Mouse (Mus musculus) MEL (cell line): Measurements from ENCODE around the gene Uggt2.

Source experiments
- BHLHE40 ChIP-seq: IDR thresholded peaks from 2 replicates; pipeline ENCODE4 v1.6.1; 2012; ENCODE audit warnings: low read depth, mild to moderate bottlenecking, inconsistent platforms, low read length, improper control_type of control experiment, borderline replicate concordance
- CTCF ChIP-seq, 3 experiments: IDR thresholded peaks in 2 of 3; conservative IDR thresholded peaks in 1 of 3; 2 replicates each; pipeline ENCODE4 v1.5.1; 2011 to 2012; ENCODE audit warnings: low read length in 3 of 3, low read depth in 2 of 3, mild to moderate bottlenecking in 2 of 3, improper control_type of control experiment in 1 of 3, inconsistent platforms in 1 of 3, mixed read lengths in 1 of 3, moderate library complexity in 1 of 3; ENCODE audit not compliant: control insufficient read depth in 1 of 3, insufficient read depth in 1 of 3, poor library complexity in 1 of 3, severe bottlenecking in 1 of 3
- ELF1 ChIP-seq: IDR thresholded peaks from 2 replicates; pipeline ENCODE4 v1.6.1; 2014; ENCODE audit warnings: low read depth, mild to moderate bottlenecking, inconsistent platforms, low read length, improper control_type of control experiment, moderate library complexity
- EP300 ChIP-seq, 2 experiments: IDR thresholded peaks; 2 replicates each; pipeline ENCODE4 v1.6.1; 2011; ENCODE audit warnings: improper control_type of control experiment in 2 of 2, low read length in 2 of 2, low read depth in 1 of 2, mild to moderate bottlenecking in 1 of 2
- JUND ChIP-seq: IDR thresholded peaks from 2 replicates; pipeline ENCODE4 v1.6.1; 2011; ENCODE audit warnings: low read depth, mild to moderate bottlenecking, improper control_type of control experiment, low read length
- MAFK ChIP-seq: IDR thresholded peaks from 2 replicates; pipeline ENCODE4 v1.6.1; 2011; ENCODE audit warnings: low read depth, mild to moderate bottlenecking, low read length, improper control_type of control experiment, borderline replicate concordance
- MAX ChIP-seq: IDR thresholded peaks from 2 replicates; pipeline ENCODE4 v1.6.1; 2011; ENCODE audit warnings: low read length, improper control_type of control experiment
- MAZ ChIP-seq: IDR thresholded peaks from 2 replicates; pipeline ENCODE4 v1.6.1; 2012; ENCODE audit warnings: low read depth, mild to moderate bottlenecking, inconsistent platforms, low read length, improper control_type of control experiment
- NELFE ChIP-seq: IDR thresholded peaks from 2 replicates; pipeline ENCODE4 v1.6.1; 2011; ENCODE audit warnings: low read depth, low read length, improper control_type of control experiment
- POLR2A ChIP-seq, 2 experiments: IDR thresholded peaks; 2 replicates each; pipeline ENCODE4 v1.6.1; 2011 to 2012; ENCODE audit warnings: low read length in 2 of 2, mild to moderate bottlenecking in 2 of 2, control low read depth in 1 of 2, improper control_type of control experiment in 1 of 2, low read depth in 1 of 2, moderate library complexity in 1 of 2; ENCODE audit not compliant: control insufficient read depth in 1 of 2, insufficient read depth in 1 of 2, poor library complexity in 1 of 2
- TAL1 ChIP-seq: IDR thresholded peaks from 2 replicates; pipeline ENCODE4 v1.6.1; 2012; ENCODE audit warnings: mild to moderate bottlenecking, inconsistent platforms, low read length, moderate library complexity, mixed read lengths
- TCF12 ChIP-seq: IDR thresholded peaks from 2 replicates; pipeline ENCODE4 v1.6.1; 2014; ENCODE audit warnings: low read depth, mild to moderate bottlenecking, inconsistent platforms, low read length, improper control_type of control experiment, moderate library complexity
- USF2 ChIP-seq, 2 experiments: IDR thresholded peaks; 2 replicates each; pipeline ENCODE4 v1.6.1; 2011 to 2012; ENCODE audit warnings: improper control_type of control experiment in 2 of 2, low read length in 2 of 2, borderline replicate concordance in 1 of 2, inconsistent platforms in 1 of 2, low read depth in 1 of 2, mild to moderate bottlenecking in 1 of 2; ENCODE audit not compliant: insufficient read depth in 1 of 2

GRCm38 (mm10) chr14:119052361-119052760, 46.9 kb downstream of the Uggt2 start:
- TF ChIP-seq POLR2A (IDR thresholded peaks at IDR 0.05; ENCODE audit: control insufficient read depth in 1 of 2, insufficient read depth in 1 of 2, low read depth in 1 of 2, low read length in 2 of 2, poor library complexity in 1 of 2) (no peak), TCF12 (no peak), MAZ (no peak), JUND (no peak), CTCF (IDR thresholded peaks at IDR 0.05 in 2 of 3, conservative IDR thresholded peaks at IDR 0.05 in 1 of 3; ENCODE audit: control insufficient read depth in 1 of 3, insufficient read depth in 1 of 3, low read depth in 2 of 3, low read length in 3 of 3, poor library complexity in 1 of 3, severe bottlenecking in 1 of 3) (no peak), NELFE (no peak), ELF1 (no peak), MAFK (no peak), MAX (no peak), EP300 (IDR thresholded peaks at IDR 0.05; ENCODE audit: low read depth in 1 of 2, low read length in 2 of 2) (no peak), USF2 (IDR thresholded peaks at IDR 0.05; ENCODE audit: borderline replicate concordance in 1 of 2, insufficient read depth in 1 of 2, low read depth in 1 of 2, low read length in 2 of 2) (no peak), TAL1 (no peak), BHLHE40 (no peak)
